Mouse (Mus musculus): Measurements from ENCODE around the gene Frmpd2. TPM values are rescaled to one million over a fixed set of nuclear protein-coding genes. Genes with fewer than 3 reads are reported as not detected.
A peak's percentile ranks its signal among the peaks of the same experiment; 100 is the strongest.

The Frmpd2 gene
- polyA plus RNA-seq, 1 experiment from 2014 or later: 0.03 TPM

- ChIA-PET POLR2A (interaction anchor here (1.1 kb wide), 1 partner anchor 38 kb away, joined by 3 read pairs; no protein-coding TSS in a partner anchor), CTCF (no interaction called here)
- no peak for TF ChIP-seq CTCF (IDR thresholded peaks at IDR 0.05)
- no peaks in the 10 kb centered on the region for H3K27me3 ChIP-seq
- DNase-seq (ENCODE audit: low read depth, low spot score) (no peak), ATAC-seq (no peak)
- in situ Hi-C loops (cut with MboI; ENCODE audit: low pct_unique_long_range_greater_than_20kb): no loop called here
Observed at GRCm38 (mm10) chr14:33506696-33507095, 35.2 kb downstream of the Frmpd2 start.

DNA sequence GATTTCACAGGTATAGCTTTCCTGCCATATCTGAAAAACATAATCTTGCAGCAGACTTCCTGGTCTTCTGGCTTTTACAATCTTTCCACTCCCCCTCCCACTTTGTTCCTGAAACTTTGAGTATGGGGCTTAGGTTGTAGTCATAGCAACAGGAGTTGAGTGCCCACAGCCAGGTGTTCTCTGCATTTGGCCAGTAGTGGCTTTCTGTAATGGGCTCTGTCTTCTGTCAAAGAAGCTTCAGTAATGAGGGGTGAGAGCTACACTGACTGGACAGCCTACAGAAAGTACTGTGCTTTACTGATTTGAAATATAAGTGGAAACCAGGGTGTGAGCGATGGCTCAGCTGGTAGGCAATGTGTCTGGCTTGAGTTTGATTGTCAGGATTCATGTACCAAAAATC lies 37.2 kb downstream of the Frmpd2 start:
- in situ Hi-C loops (cut with MboI; ENCODE audit: low pct_unique_long_range_greater_than_20kb): no loop called here
- ChIA-PET CTCF (no interaction called here), POLR2A (interaction anchor here (1.1 kb wide), 1 partner anchor 16 kb away, joined by 3 read pairs; no protein-coding TSS in a partner anchor)
- TF ChIP-seq CTCF (IDR thresholded peaks at IDR 0.05): no peak
- ATAC-seq (no peak), DNase-seq (ENCODE audit: low read depth, low spot score) (no peak)
- H3K27me3 ChIP-seq: no peaks in the 10 kb centered on the region

DNA sequence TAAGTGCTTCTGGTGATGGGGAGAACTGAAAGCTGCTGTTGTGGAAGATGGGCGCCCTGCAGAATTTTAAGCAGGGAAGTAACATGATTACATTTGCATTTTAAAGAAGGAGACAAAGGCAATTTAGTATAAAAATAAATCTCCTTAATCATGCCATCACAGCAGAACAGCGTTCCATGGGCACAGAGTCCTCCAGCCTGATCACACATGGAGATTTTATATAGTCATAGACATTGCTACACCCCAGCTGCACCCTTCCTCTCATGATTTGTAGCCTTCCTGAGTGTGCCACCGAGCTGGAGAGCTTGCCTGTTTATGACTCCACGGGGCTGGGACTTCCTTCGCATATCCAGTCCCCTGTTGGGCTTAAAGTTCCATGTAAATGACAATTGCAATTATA lies 42.4 kb downstream of the Frmpd2 start:
- TF ChIP-seq CTCF (IDR thresholded peaks at IDR 0.05): no peak
- ChIA-PET POLR2A (no interaction called here), CTCF (no interaction called here)
- DNase-seq (ENCODE audit: low read depth, low spot score): no peak
- in situ Hi-C loops (cut with MboI; ENCODE audit: low pct_unique_long_range_greater_than_20kb): no loop called here
- no peak for ATAC-seq
- peaks cover 3% of the 10 kb centered on the region for H3K27me3 ChIP-seq

DNA sequence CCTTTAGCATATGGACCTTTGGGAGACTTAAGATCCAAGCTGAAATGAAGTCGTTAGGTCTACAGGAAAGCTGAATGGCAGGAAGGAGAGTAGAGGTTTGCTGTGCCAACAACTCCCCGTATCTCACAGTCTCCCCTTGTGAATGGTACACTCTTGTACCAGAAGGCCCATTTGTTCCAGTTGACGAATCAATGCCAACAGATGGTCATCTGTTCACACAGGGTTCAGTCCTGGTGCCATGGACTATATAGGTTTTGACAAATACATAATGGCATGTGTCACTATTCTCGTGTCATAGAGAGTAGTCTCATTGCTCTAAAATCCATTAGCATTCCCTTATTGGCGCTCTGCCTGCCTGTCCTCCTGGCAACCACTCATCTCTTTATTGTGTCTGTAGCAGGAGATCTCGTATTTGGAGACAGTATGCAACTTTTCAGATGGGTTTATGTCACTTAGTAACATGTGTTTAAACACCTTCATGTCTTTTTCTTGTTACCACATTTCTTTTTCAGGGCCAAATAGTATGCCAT lies 43.3 kb downstream of the Frmpd2 start:
- DNase-seq (ENCODE audit: low read depth, low spot score): no peak
- no peak for TF ChIP-seq CTCF (IDR thresholded peaks at IDR 0.05)
- H3K27me3 ChIP-seq: peaks cover 3% of the 10 kb centered on the region
- POLR2A ChIA-PET: no interaction called here
- CTCF ChIA-PET: no interaction called here
- in situ Hi-C loops (cut with MboI; ENCODE audit: low pct_unique_long_range_greater_than_20kb): no loop called here
- no peak for ATAC-seq

- in situ Hi-C loops (cut with MboI; ENCODE audit: low pct_unique_long_range_greater_than_20kb): no loop called here
- DNase-seq (ENCODE audit: low read depth, low spot score) (no peak), ATAC-seq (no peak)
- ChIA-PET CTCF (no interaction called here), POLR2A (no interaction called here)
- H3K27me3 ChIP-seq: no peaks in the 10 kb centered on the region
- TF ChIP-seq CTCF (IDR thresholded peaks at IDR 0.05): no peak
Observed at GRCm38 (mm10) chr14:33521538-33521937, 50.0 kb downstream of the Frmpd2 start.

DNA sequence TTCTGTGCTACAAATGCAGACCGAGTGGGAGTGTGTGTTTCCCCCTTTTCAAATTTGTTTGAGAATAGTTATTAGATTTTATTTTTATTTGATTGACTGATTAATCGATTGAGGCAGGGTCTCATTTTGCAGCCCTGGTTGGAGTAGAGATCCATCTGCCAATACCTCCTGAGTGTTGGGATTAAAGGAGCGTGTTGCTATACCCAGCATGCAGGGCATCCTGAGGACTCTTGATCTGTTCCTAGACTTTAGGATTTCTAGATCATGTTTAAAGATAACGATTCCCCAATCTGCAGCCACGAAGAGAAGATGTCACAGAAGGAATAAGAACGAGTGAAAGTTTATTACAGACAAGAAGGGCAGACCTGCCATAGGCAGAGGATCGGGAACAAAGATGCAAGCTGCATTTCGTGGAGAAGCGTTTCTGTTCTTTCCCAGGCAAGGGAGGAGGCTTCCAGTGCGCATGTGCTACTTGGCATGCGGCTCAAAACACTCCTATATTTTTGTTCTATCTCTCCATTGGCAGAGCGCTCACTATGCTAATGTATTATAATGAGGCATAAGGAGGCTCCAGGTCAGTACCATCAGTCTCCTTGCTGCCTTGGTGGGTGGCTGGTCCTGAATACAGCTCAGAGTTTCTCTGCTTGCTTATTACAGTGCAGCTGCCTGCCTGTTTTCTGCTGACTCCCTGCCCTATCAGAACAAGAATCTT lies 53.9 kb downstream of the Frmpd2 start:
- ATAC-seq: no peak

GRCm38 (mm10) chr14:33526621-33527020 lies 55.1 kb downstream of the Frmpd2 start:
- DNase-seq (ENCODE audit: low read depth, low spot score) (no peak), ATAC-seq (no peak)
- ChIA-PET POLR2A (no interaction called here), CTCF (no interaction called here)
- in situ Hi-C loops (cut with MboI; ENCODE audit: low pct_unique_long_range_greater_than_20kb): no loop called here
- no peaks in the 10 kb centered on the region for H3K27me3 ChIP-seq
- no peak for TF ChIP-seq CTCF (IDR thresholded peaks at IDR 0.05)

More for the DNA sequence above, 53.9 kb downstream of the Frmpd2 start:
- no peaks in the 10 kb centered on the region for H3K27me3 ChIP-seq
- ChIA-PET CTCF (no interaction called here), POLR2A (interaction anchor here (0.7 kb wide), 1 partner anchor 17 kb away, joined by 3 read pairs; no protein-coding TSS in a partner anchor)
- no peak for DNase-seq (ENCODE audit: low read depth, low spot score)
- TF ChIP-seq CTCF (IDR thresholded peaks at IDR 0.05): no peak
- in situ Hi-C loops (cut with MboI; ENCODE audit: low pct_unique_long_range_greater_than_20kb): no loop called here

GRCm38 (mm10) chr14:33527938-33528337 lies 56.4 kb downstream of the Frmpd2 start:
- POLR2A ChIA-PET: interaction anchor here (0.6 kb wide), 1 partner anchor 210 kb away, joined by 5 read pairs; no protein-coding TSS in a partner anchor
- in situ Hi-C loops (cut with MboI; ENCODE audit: low pct_unique_long_range_greater_than_20kb): no loop called here

DNA sequence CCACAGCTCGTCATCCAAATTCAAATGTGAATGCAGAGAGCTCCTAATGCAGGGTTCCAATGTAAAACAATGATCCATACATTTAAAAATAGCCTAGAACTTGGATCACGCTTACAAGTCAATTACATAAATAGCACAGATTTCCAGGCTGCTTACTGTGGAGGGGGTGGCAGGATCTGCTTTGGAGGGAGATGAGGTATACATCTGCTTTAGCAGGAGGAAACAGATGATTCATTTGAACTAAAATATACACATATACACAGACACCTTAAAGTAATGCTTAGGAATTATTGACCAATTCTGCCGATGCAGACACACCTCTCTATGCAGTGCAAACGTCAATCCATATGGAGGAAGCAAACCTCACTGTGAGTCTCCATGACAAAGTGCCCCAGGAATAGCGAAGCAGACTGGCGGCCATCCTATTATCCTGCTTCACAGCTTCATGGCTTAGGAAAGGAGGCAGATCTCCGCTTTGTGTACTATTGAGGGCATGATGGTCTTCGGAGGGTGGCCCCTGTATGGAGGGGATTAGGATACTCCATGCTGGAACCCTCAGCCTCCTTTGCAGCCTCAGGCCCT lies 59.9 kb downstream of the Frmpd2 start:
- ChIA-PET CTCF (no interaction called here), POLR2A (no interaction called here)
- ATAC-seq (no peak), DNase-seq (ENCODE audit: low read depth, low spot score) (no peak)
- TF ChIP-seq CTCF (IDR thresholded peaks at IDR 0.05): no peak
- in situ Hi-C loops (cut with MboI; ENCODE audit: low pct_unique_long_range_greater_than_20kb): no loop called here
- peaks cover 2% of the 10 kb centered on the region for H3K27me3 ChIP-seq

More at GRCm38 (mm10) chr14:33527938-33528337, 56.4 kb downstream of the Frmpd2 start:
- TF ChIP-seq CTCF (IDR thresholded peaks at IDR 0.05): no peak
- no peak for DNase-seq (ENCODE audit: low read depth, low spot score)
- no peaks in the 10 kb centered on the region for H3K27me3 ChIP-seq
- CTCF ChIA-PET: interaction anchor here (1.1 kb wide), 1 partner anchor 9 kb away, joined by 3 read pairs; no protein-coding TSS in a partner anchor
- ATAC-seq: no peak

- ChIA-PET POLR2A (interaction anchor here (0.7 kb wide), 1 partner anchor 920 kb away, joined by 3 read pairs; no protein-coding TSS in a partner anchor), CTCF (interaction anchor here (0.7 to 1.3 kb wide), 3 partner anchors 89 to 319 kb away, joined by 3 read pairs; no protein-coding TSS in a partner anchor)
- in situ Hi-C loops (cut with MboI; ENCODE audit: low pct_unique_long_range_greater_than_20kb): no loop called here
- no peak for DNase-seq (ENCODE audit: low read depth, low spot score)
- TF ChIP-seq CTCF (IDR thresholded peaks at IDR 0.05): no peak
- no peak for ATAC-seq
- peaks cover 6% of the 10 kb centered on the region for H3K27me3 ChIP-seq
Observed at GRCm38 (mm10) chr14:33532792-33533191, 61.3 kb downstream of the Frmpd2 start.

- no peak for DNase-seq (ENCODE audit: low read depth, low spot score)
Observed at GRCm38 (mm10) chr14:33533516-33533915, 62.0 kb downstream of the Frmpd2 start.

More at GRCm38 (mm10) chr14:33533516-33533915, 62.0 kb downstream of the Frmpd2 start:
- peak; percentile 79 for TF ChIP-seq CTCF (IDR thresholded peaks at IDR 0.05)
- in situ Hi-C loops (cut with MboI; ENCODE audit: low pct_unique_long_range_greater_than_20kb): no loop called here
- ChIA-PET POLR2A (no interaction called here), CTCF (interaction anchor here (1.0 to 1.3 kb wide), 2 partner anchors 89 to 320 kb away, joined by 3 read pairs; no protein-coding TSS in a partner anchor)
- ATAC-seq: peak; percentile 62
- peaks cover 11% of the 10 kb centered on the region for H3K27me3 ChIP-seq
